Mouse (Mus musculus) heart, adult 11 months (tissue): ENCODE data around the gene Hoxd10.
A peak's percentile ranks its signal among the peaks of the same experiment; 100 is the strongest.

ENCODE experiments used
- DNase-seq: peaks from one replicate; pipeline ENCODE4 v3.0.0; 2022

Gene Hoxd10

GRCm38 (mm10) chr2:74691022-74691951, at the start of gene Hoxd10:
Hoxd10 (plus strand) TSS chr2:74691924.
- DNase-seq = peak; percentile 96

DNA sequence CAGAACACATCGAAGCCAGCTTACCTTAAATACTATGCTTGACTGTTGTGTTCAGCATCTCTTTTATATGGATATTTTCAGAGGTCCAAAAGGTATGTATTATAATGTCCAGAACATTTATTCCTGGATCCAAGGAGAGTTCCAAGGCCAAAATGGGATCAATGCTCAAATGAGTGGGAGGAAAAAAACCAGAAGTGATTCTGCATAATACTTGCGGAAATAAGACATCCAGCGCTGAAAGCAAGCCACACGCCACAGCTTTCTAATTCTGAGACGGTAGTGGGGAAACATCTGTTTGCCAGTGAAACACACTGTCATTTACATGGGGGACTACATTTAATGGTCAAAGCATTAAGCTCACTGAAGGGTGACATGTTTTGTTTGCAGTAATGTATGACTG, 49.3 kb upstream of the Hoxd10 start:
- DNase-seq = no peak

DNA sequence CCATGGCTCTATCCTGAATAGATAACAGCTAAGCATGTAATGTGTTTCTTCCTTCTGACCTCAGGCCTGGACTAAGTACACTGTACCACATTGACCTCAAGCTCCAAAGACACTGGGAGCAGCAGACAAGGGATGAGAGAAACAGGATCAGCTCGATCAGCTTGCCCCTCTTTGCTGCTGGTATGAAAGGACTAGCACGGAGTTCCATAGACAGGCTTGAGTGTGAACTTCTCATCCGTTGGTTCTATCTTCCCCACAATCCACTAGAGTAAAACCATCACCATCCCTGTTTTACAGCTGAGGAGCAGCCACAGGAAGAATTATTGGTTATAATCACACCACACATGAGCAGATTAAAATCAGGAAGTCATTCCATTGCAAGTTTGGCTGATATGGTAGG, 46.1 kb upstream of the Hoxd10 start:
- peak; percentile 71 for DNase-seq

DNA sequence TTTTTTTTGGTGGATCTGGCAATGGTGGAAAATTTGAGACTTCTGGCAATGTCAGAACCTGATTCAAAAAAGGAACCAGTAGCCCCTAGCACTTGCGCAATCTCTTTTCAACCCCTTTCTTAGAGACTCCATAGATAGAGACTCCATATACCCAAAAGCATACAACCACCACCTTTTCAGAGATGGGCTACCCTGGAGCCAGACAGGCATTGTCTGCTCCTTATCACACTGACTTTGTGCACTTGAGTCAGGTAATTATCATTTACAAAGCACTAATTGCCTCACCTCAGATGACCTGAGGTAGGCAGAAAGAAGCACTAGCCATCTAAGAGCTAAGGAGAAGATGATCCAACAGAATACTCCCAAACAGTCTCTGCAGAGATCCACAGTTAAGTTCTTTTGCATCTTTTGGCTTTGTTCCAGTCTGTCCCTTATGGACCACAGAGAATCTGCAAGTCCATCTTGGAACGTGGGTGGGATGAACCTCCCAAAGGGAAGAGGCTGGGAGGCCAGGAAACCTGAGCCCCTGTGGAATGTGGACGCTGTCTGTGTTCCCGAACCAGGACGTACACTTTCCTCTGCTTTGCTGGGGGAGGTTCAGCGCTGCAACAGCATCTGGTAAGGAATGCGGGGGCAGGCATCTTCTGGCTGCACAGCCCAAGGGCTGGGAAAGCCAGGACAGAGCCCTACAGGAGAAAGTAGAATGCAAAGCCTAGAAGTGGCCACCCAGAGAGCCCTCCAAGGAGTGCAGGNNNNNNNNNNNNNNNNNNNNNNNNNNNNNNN, 44.5 kb upstream of the Hoxd10 start:
- DNase-seq = peak; percentile 72

DNA sequence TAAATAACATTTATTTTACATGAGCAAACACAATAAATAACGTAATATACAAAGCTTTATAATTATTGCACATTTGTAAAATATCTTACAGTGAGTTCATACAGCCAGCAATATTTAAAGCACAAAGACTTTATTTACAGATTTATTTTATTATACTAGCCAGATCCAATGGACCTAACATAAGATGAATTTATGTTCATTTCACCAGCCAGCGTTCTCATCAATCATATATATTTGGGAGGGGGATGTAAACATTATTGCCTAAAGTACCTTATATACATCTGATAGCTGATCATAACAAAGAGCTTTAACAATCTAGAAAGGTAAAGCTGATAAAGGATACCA, 38.8 kb upstream of the Hoxd10 start:
- DNase-seq = no peak

GRCm38 (mm10) chr2:74653781-74654535, 37.8 kb upstream of the Hoxd10 start:
- DNase-seq = no peak

DNA sequence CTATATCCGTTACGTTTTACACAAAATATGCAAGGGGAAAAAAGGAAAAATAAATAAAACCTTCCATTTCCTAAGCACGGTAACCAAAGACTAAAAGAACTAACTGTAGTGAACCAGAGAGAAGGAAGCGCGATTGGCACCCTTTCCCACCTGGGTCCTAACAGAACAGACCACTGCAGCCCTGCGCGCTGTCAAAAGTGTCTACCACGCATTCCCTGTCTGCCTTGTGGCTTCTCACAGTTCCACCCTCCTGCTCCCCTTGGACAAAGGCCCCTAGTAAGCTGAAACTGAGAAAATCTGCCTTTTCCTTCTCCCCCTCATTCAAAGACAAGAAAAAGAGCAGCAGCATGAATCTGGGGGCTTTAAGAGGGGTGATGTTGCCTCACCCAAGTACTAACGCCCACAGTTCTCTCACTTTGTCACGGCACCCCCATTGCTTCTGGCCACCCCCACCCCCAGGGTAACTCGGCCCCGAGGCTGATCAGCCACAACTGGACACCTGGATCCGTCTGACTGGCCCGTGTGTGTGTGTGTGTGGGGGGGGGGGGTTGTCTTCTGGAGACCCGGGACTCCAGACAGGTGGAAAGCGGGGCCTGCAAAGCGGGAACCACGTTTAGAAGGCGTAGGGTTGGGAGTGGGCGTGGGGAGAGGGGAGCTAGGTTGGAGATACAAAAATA, 36.8 kb upstream of the Hoxd10 start:
- peak; percentile 82 for DNase-seq

DNA sequence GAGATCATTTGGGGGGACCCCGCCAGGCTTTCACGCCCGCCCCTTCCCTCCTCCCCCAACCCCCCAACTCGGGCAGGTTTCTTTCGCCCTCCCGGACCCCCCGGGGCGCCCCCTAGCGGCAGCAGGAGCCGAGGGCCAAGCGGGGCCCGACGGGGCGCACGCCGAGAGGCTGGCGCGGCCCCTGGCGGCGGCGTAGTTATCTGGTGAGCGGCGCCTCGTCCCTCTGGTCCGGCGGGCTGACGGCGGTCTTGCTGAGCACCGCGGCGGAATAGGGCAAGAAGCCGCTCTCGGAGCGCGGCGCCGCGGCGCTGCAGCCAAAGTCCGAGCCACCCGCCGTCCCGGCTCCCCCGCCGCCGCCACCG, 36.3 kb upstream of the Hoxd10 start:
- peak; percentile 85 for DNase-seq

DNA sequence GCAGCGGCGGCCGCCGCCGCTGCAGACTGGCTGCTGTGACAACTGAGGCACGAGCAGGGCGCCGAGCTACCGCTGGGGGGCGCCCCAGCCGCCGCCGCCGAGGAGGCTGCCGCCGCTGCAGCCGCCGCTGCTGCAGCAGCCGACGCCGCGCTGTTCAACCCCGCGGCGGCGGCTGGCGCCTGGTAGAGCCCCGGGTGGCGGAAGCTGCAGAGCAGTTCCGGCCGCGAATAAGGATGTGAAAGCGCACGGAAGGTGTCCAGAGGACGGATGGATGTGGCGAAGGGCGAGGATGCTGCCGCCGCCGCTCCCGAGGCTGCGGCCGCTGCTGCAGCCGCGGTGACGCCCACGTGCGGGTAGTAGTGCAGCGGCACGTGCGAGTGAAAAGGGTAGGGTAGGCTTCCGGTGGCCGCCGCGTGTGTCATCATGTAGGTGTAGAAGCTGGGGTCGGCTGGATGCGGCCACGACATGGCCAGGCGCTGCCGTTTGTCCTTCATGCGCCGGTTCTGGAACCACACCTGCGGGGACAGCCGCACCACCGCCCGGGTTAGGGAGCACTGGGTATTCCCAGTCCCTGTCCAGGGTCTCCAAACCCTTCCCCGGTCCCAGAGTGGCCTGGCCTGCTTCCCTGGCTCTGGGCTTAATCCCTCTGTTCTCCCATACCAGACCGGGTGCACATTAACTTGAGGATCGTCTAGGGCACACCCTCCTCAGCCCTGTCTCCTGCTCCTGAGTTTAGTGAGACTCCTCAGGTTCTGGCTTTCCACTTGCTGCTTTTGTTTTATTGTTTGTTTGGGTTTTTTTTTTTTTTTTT, 35.7 kb upstream of the Hoxd10 start:
- peak; percentile 84 for DNase-seq

GRCm38 (mm10) chr2:74656632-74657021, 35.1 kb upstream of the Hoxd10 start:
- DNase-seq = peak; percentile 78

GRCm38 (mm10) chr2:74657251-74658023, 34.3 kb upstream of the Hoxd10 start:
- peak; percentile 86 for DNase-seq

DNA sequence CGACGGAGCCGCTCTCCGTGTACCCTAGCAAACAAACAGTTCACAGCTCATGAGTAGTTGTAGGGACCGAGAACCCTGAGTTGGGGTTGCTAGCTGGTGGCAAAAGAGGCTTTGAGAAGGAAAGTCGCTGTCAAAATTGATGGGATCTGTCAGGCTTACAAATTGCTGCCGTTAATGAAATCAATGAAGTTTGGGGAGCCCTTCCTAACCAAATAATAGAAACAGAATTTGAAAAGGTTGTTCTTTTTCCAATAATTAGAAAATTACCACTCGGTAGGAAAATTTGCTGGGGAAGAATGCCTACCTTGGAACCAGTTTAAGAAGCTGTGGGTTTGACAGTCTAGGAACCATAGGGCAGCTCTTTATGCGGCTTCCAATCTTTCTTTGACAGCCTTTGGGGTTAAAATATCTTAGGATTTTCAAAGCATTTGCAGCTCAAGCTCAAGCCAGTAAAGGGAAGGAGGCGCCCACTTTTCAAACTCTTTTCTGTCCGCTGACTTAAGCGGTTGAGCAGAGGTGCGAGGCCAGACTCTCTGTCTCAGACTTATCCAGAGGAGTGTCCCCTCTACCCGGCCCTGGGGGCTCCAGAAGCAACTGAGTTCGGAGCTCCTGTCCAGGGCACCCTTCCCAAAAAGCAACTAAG, 33.6 kb upstream of the Hoxd10 start:
- no peak for DNase-seq

- DNase-seq = peak; percentile 85
Observed at GRCm38 (mm10) chr2:74658667-74659371, 32.9 kb upstream of the Hoxd10 start.

- peak; percentile 63 for DNase-seq
Observed at GRCm38 (mm10) chr2:74659507-74660005, 32.2 kb upstream of the Hoxd10 start, which contains the start of gene Evx2. Evx2 (minus strand) TSS chr2:74659557.

DNA sequence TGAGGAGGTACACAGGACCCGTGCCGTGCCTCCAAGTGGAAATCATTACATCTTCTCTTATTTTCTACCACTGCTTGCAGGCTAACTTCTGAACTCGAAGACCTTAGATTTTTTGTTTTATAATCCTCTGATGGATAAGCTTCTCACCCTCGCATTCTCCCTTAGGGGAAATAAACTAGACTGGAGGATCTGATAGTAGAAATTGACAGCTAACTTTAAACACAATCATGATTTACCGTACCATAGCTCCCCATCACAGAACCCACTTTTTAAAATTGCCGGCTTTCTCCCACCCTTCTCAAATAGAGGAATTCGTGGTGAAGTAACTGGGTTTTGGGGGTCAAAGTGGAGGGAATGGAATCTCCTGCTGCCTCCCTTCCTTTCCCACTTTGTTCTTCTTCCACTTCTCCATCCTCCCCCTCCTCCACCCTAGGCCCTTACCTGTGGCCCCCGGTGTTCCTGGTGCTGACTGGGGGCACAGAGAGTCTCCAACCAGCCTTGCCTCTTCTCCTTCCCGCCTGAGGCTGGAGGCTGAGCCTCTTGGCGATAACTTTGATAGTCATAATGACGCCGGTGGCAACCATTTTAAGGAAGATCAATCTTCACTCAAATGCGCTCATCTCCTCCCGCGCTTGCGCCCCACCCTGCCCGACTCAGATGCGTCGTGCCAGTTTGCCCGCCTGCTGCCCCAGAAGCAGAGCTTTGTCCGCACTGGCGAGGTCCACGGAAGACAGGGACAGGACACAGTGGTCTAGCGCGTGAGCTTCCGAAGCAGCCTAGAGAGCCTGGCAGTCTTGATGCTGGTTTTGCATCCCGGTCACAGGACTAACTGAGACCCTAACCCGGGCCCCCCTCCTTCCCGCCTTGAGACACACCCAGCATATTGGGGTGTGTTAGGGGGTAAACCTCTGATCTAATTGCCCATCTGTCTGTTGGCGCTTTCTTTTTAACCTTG, 31.0 kb upstream of the Hoxd10 start:
- peak; percentile 78 for DNase-seq

- peak; percentile 86 for DNase-seq
Observed at GRCm38 (mm10) chr2:74661685-74662084, 30.0 kb upstream of the Hoxd10 start.

DNA sequence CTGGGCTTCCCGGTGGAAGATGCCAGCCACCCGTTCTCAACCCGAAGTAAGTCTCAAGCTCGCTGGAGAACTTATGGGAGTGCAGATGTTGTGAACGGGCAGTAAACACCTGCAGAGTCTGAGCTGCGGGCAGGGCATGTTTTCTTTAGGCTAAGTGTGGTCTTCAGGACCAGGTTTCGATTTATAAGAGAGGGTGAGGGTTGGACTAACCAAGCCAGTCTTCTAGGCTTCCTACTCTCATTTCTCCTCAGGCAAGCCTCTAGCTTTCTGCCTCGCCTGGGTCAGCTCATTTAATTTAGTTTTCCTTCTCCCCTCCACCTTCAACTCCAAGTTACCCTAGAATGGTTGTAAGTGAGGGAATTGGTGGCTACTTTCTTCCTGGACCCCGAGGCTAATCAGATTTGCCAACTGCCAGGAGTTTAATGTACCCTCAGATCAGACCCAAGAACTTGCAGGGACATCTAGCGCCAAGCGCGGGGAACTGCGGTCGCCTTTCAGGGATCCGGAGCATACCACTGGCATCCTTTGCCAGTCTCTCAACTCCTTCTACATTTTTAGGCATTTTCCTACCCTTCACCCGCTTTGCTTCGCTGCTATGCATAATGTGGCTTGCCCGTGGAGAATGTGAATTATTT, 28.3 kb upstream of the Hoxd10 start:
- DNase-seq = peak; percentile 86

DNA sequence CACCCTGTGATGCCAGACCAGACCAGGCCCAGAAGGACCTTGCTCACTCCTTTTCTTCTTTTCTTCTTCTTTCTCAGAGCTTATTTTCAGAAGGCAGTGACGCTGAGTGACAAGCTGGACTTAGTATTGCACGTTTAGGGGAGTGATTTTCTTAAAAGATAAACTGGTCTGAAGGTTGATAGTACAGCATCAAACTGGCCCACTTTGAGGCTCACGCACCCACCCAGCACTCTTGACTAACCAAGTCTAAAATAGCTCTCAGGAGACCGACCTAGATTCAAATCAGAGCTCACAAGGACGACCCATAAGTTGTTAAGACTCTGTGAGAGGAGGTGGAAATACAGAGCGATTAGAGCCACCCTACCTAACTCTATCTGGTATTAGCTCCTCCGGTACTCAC, 25.3 kb upstream of the Hoxd10 start:
- no peak for DNase-seq
